Mouse (Mus musculus): Measurements from ENCODE around the gene Rpl36al. TPM values are rescaled to one million over a fixed set of nuclear protein-coding genes. Genes with fewer than 3 reads are reported as not detected.
"Not testable (repeated sequence)": the region's sequence is repeated elsewhere in the genome, so short reads cannot be mapped to it uniquely, and the experiment has no call there.

Rpl36al gene
- total RNA-seq, 1 experiment from 2014 or later = 891 TPM

GRCm38 (mm10) chr12:69160677-69161076 lies 23.2 kb downstream of the Rpl36al start:
- not testable (repeated sequence) for ATAC-seq (replicated peaks; ENCODE audit: low read depth, poor library complexity, severe bottlenecking)

DNA sequence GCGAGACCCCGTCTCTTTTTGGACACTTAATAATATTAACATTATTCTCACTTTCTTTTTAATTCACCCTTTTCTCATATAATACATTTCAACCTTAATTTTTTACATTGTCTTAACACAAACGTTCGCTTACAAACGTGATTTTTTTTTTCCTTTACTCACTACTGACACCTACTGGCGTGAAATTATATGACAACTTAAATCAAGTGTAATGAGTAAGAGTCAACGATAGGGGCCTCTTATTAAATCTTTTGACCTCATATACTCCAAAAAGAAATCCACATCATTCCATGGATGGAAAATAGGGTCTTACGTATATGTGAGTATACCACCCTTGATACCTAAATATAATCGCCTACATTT lies 24.3 kb downstream of the Rpl36al start:
- ATAC-seq (replicated peaks; ENCODE audit: low read depth, poor library complexity, severe bottlenecking) = peak; percentile 52

- ATAC-seq (replicated peaks; ENCODE audit: low read depth, poor library complexity, severe bottlenecking) = peak; percentile 91
These were observed 24.9 kb downstream of the Rpl36al start, which contains the start of gene Rps29 for GRCm38 (mm10) chr12:69158765-69159577. Rps29 (minus strand) TSS chr12:69159186.

GRCm38 (mm10) chr12:69158366-69158764 lies 25.5 kb downstream of the Rpl36al start:
- no peak for ATAC-seq (replicated peaks; ENCODE audit: low read depth, poor library complexity, severe bottlenecking)

DNA sequence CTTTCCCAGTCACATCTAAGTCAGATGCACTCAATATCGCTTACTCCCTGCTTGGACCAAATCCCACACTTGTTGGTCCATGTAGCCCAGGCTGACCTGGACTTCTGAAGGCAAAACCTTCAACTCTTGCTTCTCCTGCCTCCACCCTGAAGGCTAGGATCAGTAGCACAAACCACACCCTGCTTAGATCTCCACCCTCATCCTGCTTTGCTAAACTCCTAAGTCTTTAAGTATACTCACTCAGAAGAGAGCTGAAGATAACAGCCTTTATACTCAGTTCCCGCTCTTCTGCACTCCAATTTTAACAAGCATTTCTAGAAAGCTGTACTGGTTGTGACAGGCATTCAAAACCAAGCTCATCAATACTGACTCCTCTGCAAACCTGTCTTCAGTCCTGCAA lies 26.8 kb downstream of the Rpl36al start:
- ATAC-seq (replicated peaks; ENCODE audit: low read depth, poor library complexity, severe bottlenecking) = no peak

GRCm38 (mm10) chr12:69156436-69156835 lies 27.4 kb downstream of the Rpl36al start:
- ATAC-seq (replicated peaks; ENCODE audit: low read depth, poor library complexity, severe bottlenecking) = no peak

GRCm38 (mm10) chr12:69155923-69156322 lies 28.0 kb downstream of the Rpl36al start:
- no peak for ATAC-seq (replicated peaks; ENCODE audit: low read depth, poor library complexity, severe bottlenecking)

GRCm38 (mm10) chr12:69150049-69150448 lies 33.8 kb downstream of the Rpl36al start:
- ATAC-seq (replicated peaks; ENCODE audit: low read depth, poor library complexity, severe bottlenecking) = no peak

DNA sequence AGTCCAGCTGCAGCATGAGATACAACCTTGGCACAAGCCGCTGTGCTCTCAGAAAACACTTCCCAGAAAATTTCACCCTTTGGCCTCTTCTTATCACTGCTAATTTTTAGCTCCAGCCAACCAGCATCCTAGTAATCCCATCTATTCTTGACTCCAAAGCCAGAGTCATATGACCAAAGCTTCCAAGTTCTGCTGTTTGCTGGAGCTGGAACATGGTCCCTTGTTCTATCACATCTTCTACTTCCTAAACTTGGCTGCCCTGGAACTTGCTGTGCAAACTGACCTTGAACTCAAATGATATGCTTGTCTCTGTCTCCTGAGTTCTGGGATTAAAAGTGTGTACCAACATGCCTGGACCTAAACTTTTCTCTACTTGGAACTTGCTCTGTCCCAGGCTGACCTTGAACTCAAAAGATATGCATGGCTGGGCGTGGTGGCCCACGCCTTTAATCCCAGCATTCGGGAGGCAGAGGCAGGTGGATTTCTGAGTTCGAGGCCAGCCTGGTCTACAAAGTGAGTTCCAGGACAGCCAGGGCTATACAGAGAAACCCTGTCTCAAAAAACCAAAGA lies 36.6 kb downstream of the Rpl36al start:
- no peak for ATAC-seq (replicated peaks; ENCODE audit: low read depth, poor library complexity, severe bottlenecking)

DNA sequence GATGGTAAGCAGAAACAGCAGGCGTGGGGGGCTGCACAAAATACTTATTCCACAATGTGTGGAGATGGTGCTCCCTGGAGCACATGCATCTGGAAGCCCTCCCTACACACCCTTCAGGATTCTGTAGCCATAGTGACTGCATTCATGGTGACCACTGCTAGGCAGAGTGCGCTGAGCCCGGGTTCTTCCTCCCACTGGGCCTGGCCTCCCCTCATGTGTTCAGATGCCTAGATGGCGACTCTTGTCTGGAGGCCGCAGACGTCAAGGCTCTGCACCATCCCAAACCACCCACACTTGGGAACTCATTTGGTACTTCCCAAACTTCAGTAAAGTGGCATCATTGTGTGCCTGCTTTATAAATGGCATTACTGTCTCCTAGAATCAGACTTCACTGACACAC lies 40.4 kb downstream of the Rpl36al start:
- ATAC-seq (replicated peaks; ENCODE audit: low read depth, poor library complexity, severe bottlenecking) = no peak

- ATAC-seq (replicated peaks; ENCODE audit: low read depth, poor library complexity, severe bottlenecking) = no peak
These were observed 44.0 kb downstream of the Rpl36al start for GRCm38 (mm10) chr12:69139841-69140240.

- no peak for ATAC-seq (replicated peaks; ENCODE audit: low read depth, poor library complexity, severe bottlenecking)
These were observed 44.7 kb downstream of the Rpl36al start for GRCm38 (mm10) chr12:69139201-69139600.

Other genes with a start within 250 kb of the Rpl36al start
- gene Rps29, start 24.9 kb downstream of the Rpl36al start, total RNA-seq (2017) = 2,127 and 2,208 TPM in 2 replicates
- 9.8 and 16.1 TPM in 2 replicates for gene Lrr1, start 15.3 kb downstream of the Rpl36al start, total RNA-seq (2017)
- gene Mgat2, start 74 bp upstream of the Rpl36al start, total RNA-seq (2017) = 105 and 110 TPM in 2 replicates
- gene Gm49383, start 13.0 kb upstream of the Rpl36al start, total RNA-seq (2017) = 43.1 and 49.1 TPM in 2 replicates
- gene Dnaaf2, start 14.3 kb upstream of the Rpl36al start, total RNA-seq (2017) = 3.0 and 6.5 TPM in 2 replicates
- gene Gm49384, start 20.2 kb upstream of the Rpl36al start, total RNA-seq (2017) = 25.5 and 38.6 TPM in 2 replicates
- 41.6 and 42.1 TPM in 2 replicates for gene Pole2, start 44.1 kb upstream of the Rpl36al start, total RNA-seq (2017)
- 7.8 and 9.2 TPM in 2 replicates for gene Klhdc1, start 57.1 kb upstream of the Rpl36al start, total RNA-seq (2017)
- gene Klhdc2, start 112.6 kb upstream of the Rpl36al start, total RNA-seq (2017) = 65.6 and 79.0 TPM in 2 replicates
- 126 and 136 TPM in 2 replicates for gene Nemf, start 173.1 kb upstream of the Rpl36al start, total RNA-seq (2017)
- 104 and 110 TPM in 2 replicates for gene Arf6, start 188.1 kb upstream of the Rpl36al start, total RNA-seq (2017)
- gene Gm9887, start 188.4 kb upstream of the Rpl36al start, total RNA-seq (2017) = 1.5 TPM in 1 of 2 replicates, not detected in the other

Data from common myeloid progenitor, adult 5-6 weeks (primary cell).